Mouse (Mus musculus) retina, adult 2 months (tissue): ENCODE measurements around the gene 6330409D20Rik.

Experiments
- DNase-seq: peaks from one replicate; pipeline ENCODE4 v3.0.0-alpha.2; 2012; ENCODE audit warnings: low read depth, low spot score

The 6330409D20Rik gene

DNA sequence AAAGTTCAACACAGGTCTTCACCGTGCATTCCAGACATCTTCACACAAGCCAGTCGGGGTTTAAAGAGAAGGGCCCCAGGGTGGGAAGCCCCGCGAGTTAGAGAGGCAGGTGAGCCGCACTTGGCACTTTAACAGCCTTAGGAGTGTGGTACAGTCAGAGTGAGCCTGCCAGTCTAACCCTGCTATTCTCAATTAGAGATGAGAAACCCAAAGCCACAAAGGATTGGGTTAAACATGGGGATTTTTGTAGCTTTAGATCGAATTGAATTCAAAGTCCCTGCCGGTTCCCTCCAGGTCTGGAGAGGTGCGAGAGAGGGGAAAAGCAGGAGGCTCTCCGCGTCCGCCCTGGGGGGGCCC, at the start of gene 6330409D20Rik:
Gene 6330409D20Rik, minus strand, starts transcription at position 101 of the 357 bp plus-strand sequence.
- DNase-seq = no peak

- no peak for DNase-seq
Observed at GRCm38 (mm10) chr2:32788581-32788980, 47.8 kb upstream of the 6330409D20Rik start.

DNA sequence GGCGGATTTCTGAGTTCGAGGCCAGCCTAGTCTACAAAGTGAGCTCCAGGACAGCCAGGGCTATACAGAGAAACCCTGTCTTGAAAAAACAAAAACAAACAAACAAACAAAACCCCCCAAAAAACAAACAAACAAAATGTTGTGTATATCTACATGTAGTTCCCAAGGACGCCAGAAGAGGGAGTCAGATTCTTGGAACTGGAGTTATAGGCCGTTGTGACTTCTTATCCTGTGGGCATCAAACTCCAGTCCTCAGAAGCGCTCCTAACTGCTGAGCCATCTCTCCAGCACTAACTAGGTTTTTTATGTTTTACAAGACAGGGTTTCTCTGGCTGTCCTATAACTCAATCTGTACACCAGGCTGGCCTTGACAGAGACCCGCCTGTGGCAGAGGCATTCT, 46.4 kb upstream of the 6330409D20Rik start:
- no peak for DNase-seq

GRCm38 (mm10) chr2:32784048-32784681, 43.3 kb upstream of the 6330409D20Rik start, which contains the start of gene Cfap157:
Gene Cfap157 (minus strand): TSS chr2:32784428.
- no peak for DNase-seq

DNA sequence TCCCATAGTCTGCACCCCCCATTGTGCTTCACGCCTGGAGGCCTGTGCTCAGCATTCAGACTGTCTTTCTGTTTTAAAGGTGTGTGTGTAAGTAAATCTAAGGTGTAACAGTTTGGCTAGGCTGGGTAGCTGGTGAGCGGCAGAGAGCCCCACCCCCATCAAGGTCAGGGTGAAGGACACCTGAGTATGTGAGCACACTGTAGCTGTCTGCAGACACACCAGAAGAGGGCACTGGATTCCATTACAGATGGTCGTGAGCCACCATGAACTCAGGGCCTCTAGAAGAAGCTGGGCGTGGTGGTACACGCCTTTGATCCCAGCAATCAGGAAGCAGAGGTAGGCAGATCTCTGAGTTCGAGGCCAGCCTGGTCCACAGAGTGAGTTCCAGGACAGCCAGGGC, 40.9 kb upstream of the 6330409D20Rik start:
- no peak for DNase-seq

DNA sequence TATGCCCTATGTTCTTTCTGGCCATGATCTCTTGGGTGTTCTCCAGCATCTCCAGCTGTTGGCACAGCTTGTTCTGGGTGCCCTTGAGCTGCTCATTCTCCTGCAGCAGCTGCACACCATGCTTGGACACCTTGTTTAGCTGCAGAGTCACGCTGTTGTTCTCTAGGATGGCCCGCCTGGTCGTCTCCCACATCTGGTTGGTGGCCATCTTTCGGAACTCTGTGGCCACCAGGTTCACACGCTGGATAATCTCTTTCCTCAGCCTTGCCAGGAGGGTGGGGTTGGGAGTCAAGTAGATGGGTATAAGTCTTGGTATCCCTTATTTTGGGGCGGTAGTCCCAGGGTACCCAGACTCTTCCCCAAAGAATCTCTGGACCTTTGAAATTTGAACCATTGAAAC, 38.9 kb upstream of the 6330409D20Rik start:
- DNase-seq = no peak

DNA sequence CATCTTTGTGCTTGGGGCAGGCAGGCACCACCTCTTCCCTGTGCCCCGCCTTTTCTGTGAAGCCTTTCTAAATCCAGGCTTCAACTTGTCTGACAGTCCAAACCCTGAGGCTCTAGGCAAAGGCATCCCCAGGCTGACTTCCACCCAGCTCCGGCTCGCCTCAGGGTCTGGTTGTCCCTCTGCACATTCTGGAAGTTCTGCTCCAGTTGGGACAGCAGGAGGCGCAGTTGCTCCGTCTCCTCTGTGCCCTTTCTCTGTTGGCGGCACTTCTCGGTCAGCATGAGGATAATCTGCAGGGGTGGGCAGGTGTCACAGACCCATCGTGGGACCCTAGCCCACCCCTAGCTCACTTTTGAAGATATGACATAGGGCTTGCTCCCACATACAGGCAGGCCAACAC, 38.3 kb upstream of the 6330409D20Rik start:
- no peak for DNase-seq

DNA sequence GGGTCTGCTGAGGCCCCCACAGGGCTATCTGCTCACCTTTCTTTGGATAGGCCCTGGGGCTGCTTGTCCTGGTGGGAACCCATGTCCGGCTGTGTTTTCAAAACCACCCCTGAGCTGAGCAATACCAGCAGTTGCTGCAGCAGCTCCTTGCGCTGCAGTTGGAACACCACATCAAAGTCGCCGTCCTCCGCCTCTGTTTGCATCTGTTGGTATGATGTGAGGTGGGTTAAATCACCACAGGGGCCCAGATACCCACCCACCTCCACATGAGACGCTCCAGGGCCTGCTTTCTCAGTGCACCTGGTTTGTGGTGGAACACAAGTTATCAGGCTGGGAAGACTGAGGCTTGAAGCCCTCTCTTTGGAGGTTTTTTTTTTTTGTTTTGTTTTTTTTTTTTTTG, 37.3 kb upstream of the 6330409D20Rik start:
- no peak for DNase-seq

DNA sequence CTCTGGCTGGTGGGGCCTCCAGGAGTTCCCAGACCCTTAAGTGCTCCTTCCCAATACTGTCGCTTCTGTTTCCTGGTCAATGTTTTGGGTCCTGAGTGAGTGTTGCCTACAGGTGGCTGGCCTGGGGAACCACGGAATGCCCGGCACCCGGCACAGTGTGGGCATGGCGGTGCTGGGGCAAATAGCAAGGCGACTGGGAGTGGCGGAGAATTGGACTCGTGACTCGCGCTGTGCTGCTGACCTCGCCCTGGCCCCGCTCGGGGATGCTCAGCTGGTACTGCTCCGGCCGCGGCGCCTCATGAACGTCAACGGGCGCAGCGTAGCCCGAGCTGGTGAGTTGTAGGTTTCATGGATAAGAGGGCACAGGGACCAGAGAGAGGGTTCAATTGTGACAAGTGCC, 35.4 kb upstream of the 6330409D20Rik start:
- DNase-seq = no peak

DNA sequence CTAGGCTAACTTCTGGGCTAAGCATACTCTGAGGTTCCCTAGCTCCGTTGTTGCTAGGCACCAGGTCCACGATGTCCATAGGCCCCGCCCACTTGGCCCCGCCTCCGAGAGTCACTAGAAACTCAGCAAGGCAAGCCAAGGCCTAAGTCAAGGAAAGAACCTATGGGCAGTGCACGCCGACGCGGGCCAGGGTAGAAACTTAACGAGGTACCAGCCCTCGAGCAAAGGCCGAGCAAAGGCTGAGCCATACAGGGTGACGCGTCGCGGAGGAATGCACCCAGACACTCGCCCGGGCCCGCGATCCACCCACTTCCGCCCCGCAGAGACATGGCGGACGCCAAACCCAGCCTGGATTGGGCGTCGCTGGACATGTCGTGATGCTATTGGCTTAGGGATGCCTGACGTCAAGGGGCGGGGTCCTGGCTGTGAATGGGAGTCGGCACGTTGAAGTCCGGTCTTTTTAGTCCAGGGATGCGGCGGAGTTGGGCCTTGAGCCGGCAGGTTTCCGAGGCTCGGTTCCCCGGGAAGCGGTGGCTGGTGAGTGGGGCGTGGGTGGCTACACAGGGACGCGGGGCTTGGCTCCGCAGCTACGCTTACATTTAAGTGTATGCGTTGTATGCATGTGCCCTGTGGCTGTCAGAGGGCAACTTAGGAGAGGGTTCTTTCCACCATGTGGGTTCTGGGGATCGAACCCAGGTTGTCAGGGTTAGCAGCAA, 34.7 kb upstream of the 6330409D20Rik start, which contains the start of the genes Ttc16 and Ptrh1:
Gene Ttc16, minus strand, starts transcription at position 275 of the 716 bp plus-strand sequence.
Gene Ptrh1, plus strand, starts transcription at position 428 of the 716 bp plus-strand sequence.
- DNase-seq = peak; percentile 88

DNA sequence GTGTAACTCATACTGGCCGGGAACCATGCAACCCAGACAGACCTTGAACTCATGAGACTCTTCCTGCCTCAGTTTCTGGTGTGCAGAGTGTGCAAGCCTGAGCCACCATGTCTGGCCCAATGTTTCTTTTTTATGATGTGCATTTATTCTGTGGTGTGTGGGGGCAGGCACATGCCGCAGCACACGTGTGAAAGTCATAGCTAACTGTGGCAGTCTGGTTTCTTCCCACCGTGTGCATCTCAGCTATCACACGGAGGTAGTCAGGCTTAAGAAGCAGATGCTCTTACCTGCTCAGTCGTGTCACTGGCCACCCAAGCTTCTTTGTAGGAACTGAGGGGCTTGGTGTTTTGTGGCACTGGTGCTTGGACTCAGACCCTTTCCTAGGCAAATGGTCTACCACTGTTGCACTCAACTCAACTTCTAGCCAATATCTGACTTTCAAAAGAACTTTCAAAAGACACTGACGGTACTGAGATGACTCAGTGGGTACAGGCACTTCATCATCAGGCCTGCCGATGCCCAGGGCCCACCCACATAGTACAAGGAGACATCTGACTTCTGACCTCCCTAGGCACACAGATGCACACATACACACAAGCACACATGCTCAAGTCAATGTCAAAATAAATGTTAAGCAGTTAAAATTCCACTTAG, 31.9 kb upstream of the 6330409D20Rik start:
- no peak for DNase-seq

DNA sequence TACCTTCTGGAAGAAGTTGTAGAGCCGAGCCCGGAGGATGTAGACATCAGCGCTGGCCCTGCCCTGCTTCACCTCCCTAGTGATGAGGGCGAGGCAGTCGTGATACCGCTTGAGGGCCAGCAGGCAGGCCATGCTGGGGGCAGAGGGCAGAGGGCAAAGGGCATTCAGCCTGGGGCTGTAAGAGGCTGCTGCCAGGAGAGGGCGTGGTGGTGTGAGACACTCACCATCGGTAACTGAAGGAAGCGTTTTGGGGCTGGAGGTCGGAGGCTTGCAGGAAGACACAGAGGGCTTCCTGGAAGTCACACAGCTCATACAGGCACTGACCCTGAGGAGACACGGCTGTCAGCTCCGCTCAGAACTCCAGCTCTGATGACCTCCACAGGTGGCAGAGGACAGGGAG, 31.1 kb upstream of the 6330409D20Rik start:
- no peak for DNase-seq

- DNase-seq = no peak
Observed at GRCm38 (mm10) chr2:32769327-32770085, 28.7 kb upstream of the 6330409D20Rik start.

DNA sequence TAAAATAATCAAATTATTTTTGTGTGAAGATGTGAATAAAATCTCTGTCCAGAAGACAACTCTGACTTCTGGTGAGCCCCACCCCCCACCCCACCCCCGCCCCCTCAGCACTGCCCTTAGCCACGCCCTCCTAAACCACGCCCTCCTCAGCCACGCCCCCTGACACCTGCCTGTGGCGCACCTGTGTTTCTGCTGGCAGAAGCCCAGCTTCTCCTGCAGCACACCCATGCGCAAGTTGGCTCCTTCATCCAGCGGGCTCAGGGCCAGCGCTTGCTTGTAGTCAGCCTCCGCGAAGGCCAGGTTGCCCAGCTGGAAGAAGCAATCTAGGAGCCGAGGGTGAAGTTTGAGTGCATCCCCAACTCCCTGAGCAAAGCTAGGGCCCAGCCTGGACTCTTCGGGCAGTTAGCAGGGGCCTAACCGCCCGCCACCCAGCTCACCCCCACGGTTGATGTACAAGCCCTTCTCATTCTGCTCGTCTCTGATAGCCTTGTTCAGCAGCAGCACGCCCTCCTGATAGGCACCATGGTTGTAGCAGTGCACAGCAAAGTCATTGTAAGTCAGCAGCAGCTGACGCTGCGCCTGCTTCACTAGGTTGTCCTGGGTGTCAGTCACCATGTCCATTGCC, 28.0 kb upstream of the 6330409D20Rik start:
- DNase-seq = no peak

GRCm38 (mm10) chr2:32767241-32767640, 26.4 kb upstream of the 6330409D20Rik start:
- no peak for DNase-seq

GRCm38 (mm10) chr2:32763353-32763752, 22.5 kb upstream of the 6330409D20Rik start:
- no peak for DNase-seq

GRCm38 (mm10) chr2:32761859-32762258, 21.0 kb upstream of the 6330409D20Rik start:
- DNase-seq = no peak

GRCm38 (mm10) chr2:32761361-32761760, 20.5 kb upstream of the 6330409D20Rik start:
- no peak for DNase-seq

DNA sequence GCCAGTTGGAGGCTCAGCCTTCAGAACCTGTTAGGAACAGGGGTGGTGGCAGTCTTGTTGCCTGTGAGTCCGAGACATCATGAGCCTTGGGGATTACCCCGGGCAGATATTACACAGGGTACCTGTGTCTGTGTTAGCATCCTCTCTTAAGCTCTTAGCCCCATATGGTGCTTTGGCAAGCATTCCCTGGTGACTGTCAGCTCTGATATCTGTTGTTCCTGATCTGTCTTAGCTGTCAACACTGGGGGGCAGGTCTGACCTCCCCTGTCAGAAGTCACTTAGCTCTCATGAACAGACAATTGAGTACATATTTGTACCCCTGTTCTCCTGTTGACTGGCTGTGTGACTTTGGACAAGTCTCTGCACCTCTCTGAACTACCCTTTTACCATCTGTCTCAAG, 18.2 kb upstream of the 6330409D20Rik start:
- no peak for DNase-seq

DNA sequence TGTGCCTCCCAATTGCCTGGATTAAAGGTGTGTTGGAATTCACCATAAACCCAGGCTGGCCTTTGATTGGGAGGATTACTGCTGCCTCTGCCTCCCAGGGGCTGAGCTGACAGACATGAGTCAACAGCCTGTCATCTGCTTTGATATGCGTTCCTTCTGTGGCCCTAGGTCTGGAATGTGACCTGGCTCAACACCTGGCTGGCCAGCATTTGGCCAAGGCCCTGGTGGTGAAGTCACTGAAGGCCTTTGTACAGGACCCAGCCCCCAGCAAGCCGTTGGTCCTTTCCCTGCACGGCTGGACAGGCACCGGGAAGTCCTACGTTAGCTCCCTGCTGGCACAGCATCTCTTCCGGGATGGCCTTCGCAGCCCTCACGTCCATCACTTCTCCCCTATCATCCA, 17.7 kb upstream of the 6330409D20Rik start:
- DNase-seq = no peak

- DNase-seq = peak; percentile 89
Observed at GRCm38 (mm10) chr2:32757056-32757845, 16.4 kb upstream of the 6330409D20Rik start, which contains the start of gene Tor2a. Gene Tor2a (plus strand): TSS chr2:32757234.
